Mouse (Mus musculus): ENCODE results near the gene Auts2. TPM values are rescaled to one million over a fixed set of nuclear protein-coding genes. Genes with fewer than 3 reads are reported as not detected.

Gene Auts2
- polyA plus RNA-seq, 1 experiment from 2014 or later: 27.3 TPM

- ATAC-seq (ENCODE audit: insufficient read depth): no peak; the same call in 1 of the 2 replicates
- H3K27ac ChIP-seq (ENCODE audit: low read depth): no peak overlapping the region
Measured at GRCm38 (mm10) chr5:131711474-131712129, 831.5 kb downstream of the Auts2 start.

GRCm38 (mm10) chr5:131710735-131711473 lies 832.2 kb downstream of the Auts2 start:
- TF ChIP-seq CTCF (IDR thresholded peaks at IDR 0.05; ENCODE audit: low read depth): no peak
- Histone ChIP-seq H3K4me3 (ENCODE audit: low read depth, low read length) (no peak overlapping the region), H3K36me3 (ENCODE audit: insufficient read depth) (no peaks in the 10 kb centered on the region), H3K9me3 (ENCODE audit: low read depth, low read length) (no peaks in the 10 kb centered on the region), H3K27me3 (ENCODE audit: insufficient read depth, low read length) (no peaks in the 10 kb centered on the region), H3K4me1 (ENCODE audit: insufficient read depth) (peaks cover 8% of the 10 kb centered on the region), H3K9ac (no peak overlapping the region), H3K4me2 (peak overlapping the region; percentile 7; the same call in 1 of the 2 replicates), H3K27ac (ENCODE audit: low read depth) (no peak overlapping the region; the same call in 1 of the 2 replicates)
- 22% methylated on average over 8 of the region's 8 CpGs for WGBS
- ATAC-seq (ENCODE audit: insufficient read depth) (peak; percentile 86), DNase-seq (peak; percentile 82)

More at GRCm38 (mm10) chr5:131711474-131712129, 831.5 kb downstream of the Auts2 start:
- DNase-seq: no peak
- no peaks in the 10 kb centered on the region for H3K9me3 ChIP-seq (ENCODE audit: low read depth, low read length)
- 28% methylated on average over 5 of the region's 5 CpGs for WGBS
- H3K27me3 ChIP-seq (ENCODE audit: insufficient read depth, low read length): no peaks in the 10 kb centered on the region
- peak; percentile 28 for TF ChIP-seq CTCF (IDR thresholded peaks at IDR 0.05; ENCODE audit: low read depth)
- peak overlapping the region; percentile 7; the same call in 1 of the 2 replicates for H3K4me2 ChIP-seq
- no peak overlapping the region for H3K9ac ChIP-seq
- H3K4me3 ChIP-seq (ENCODE audit: low read depth, low read length): no peak overlapping the region
- H3K36me3 ChIP-seq (ENCODE audit: insufficient read depth): no peaks in the 10 kb centered on the region
- peaks cover 8% of the 10 kb centered on the region for H3K4me1 ChIP-seq (ENCODE audit: insufficient read depth)

- H3K36me3 ChIP-seq (ENCODE audit: insufficient read depth): no peaks in the 10 kb centered on the region
- H3K9ac ChIP-seq: no peak overlapping the region
- DNase-seq (no peak), ATAC-seq (ENCODE audit: insufficient read depth) (no peak)
- no peak overlapping the region for H3K4me2 ChIP-seq
- H3K4me3 ChIP-seq (ENCODE audit: low read depth, low read length): no peak overlapping the region
- no peaks in the 10 kb centered on the region for H3K27me3 ChIP-seq (ENCODE audit: insufficient read depth, low read length)
- H3K4me1 ChIP-seq (ENCODE audit: insufficient read depth): peaks cover 8% of the 10 kb centered on the region
- H3K9me3 ChIP-seq (ENCODE audit: low read depth, low read length): no peaks in the 10 kb centered on the region
- 90% methylated on average over 7 of the region's 7 CpGs for WGBS
- H3K27ac ChIP-seq (ENCODE audit: low read depth): no peak overlapping the region
- TF ChIP-seq CTCF (IDR thresholded peaks at IDR 0.05; ENCODE audit: low read depth): no peak
Measured at GRCm38 (mm10) chr5:131707471-131707870, 835.7 kb downstream of the Auts2 start.

DNA sequence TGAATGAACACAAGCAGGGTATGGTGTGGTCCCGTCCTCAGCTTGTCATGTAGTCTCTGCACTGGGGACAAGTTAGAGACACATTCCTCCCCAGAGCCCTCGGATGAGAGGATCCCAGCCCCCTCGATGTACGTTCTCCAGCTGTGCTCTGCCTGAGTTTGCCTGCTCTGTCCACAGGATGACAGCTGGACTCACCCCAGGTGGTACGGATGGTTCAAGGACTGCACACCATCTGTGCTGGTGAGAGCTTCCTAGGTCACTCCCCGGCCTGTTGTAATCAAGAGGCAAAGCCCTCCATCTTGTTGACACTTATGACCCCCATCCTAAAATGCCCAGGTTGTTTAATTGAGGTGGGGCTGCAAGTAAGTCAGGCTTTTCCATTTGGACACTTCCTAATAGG lies 839.4 kb downstream of the Auts2 start:
- H3K4me3 ChIP-seq (ENCODE audit: low read depth, low read length): no peak overlapping the region
- WGBS: 53% methylated on average over 6 of the region's 6 CpGs
- no peak overlapping the region for H3K9ac ChIP-seq
- H3K27ac ChIP-seq (ENCODE audit: low read depth): no peak overlapping the region
- no peak for TF ChIP-seq CTCF (IDR thresholded peaks at IDR 0.05; ENCODE audit: low read depth)
- no peaks in the 10 kb centered on the region for H3K27me3 ChIP-seq (ENCODE audit: insufficient read depth, low read length)
- ATAC-seq (ENCODE audit: insufficient read depth) (no peak), DNase-seq (no peak)
- H3K4me2 ChIP-seq: no peak overlapping the region
- no peaks in the 10 kb centered on the region for H3K4me1 ChIP-seq (ENCODE audit: insufficient read depth)
- H3K9me3 ChIP-seq (ENCODE audit: low read depth, low read length): no peaks in the 10 kb centered on the region
- H3K36me3 ChIP-seq (ENCODE audit: insufficient read depth): no peaks in the 10 kb centered on the region

DNA sequence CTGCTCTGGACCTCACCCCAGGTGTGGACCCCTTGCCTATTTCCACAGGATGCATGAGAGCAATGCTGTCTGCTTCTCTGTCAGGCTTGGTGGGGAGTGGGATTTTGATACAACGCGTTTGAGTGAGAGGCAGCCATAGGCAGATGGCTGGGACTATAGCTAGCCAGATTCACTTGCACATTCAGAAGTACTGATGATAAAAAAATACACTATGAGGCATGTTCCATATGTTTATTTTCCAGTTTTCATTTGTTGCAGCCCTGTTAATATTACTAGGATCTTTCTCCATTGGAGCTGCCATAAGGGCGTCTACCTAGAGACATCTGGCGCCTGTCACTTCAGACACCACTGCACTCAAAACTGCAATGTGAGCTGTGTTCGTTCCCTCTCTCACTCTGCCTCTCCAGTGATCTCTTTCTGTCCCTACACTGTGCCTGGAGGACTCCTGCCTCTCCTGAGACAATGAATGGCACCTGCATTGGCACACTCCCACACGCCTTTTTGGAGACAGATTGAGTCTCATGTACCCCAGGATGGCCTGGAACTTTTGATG lies 840.2 kb downstream of the Auts2 start:
- TF ChIP-seq CTCF (IDR thresholded peaks at IDR 0.05; ENCODE audit: low read depth): no peak

DNA sequence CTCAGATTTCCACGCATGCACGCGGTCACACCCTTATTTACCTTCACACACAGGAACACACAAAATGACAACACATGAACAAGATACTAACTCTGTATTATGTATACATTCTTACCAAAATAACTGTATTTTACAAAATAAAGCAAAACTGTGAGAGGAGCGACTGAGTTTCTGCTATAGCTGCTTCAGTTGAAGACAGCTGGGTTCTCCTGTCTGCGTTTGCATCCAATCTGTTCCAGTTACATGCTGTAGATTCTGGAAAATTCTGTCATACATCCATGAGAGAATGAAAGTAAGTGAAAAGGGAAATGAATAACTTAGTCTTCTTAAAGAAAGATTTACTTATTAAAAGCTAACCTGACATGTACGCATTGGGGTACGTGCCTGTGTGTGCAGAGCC lies 844.2 kb downstream of the Auts2 start:
- no peak overlapping the region for H3K9ac ChIP-seq
- H3K9me3 ChIP-seq (ENCODE audit: low read depth, low read length): no peaks in the 10 kb centered on the region
- H3K27ac ChIP-seq (ENCODE audit: low read depth): no peak overlapping the region
- H3K4me2 ChIP-seq: no peak overlapping the region
- ATAC-seq (ENCODE audit: insufficient read depth) (no peak), DNase-seq (no peak)
- no peaks in the 10 kb centered on the region for H3K36me3 ChIP-seq (ENCODE audit: insufficient read depth)
- H3K4me1 ChIP-seq (ENCODE audit: insufficient read depth): no peaks in the 10 kb centered on the region
- WGBS: 93% methylated on average over 7 of the region's 7 CpGs
- no peaks in the 10 kb centered on the region for H3K27me3 ChIP-seq (ENCODE audit: insufficient read depth, low read length)
- no peak for TF ChIP-seq CTCF (IDR thresholded peaks at IDR 0.05; ENCODE audit: low read depth)
- H3K4me3 ChIP-seq (ENCODE audit: low read depth, low read length): no peak overlapping the region

More for the DNA sequence above, 840.2 kb downstream of the Auts2 start:
- Histone ChIP-seq H3K27me3 (ENCODE audit: insufficient read depth, low read length) (no peaks in the 10 kb centered on the region), H3K9me3 (ENCODE audit: low read depth, low read length) (no peaks in the 10 kb centered on the region), H3K27ac (ENCODE audit: low read depth) (no peak overlapping the region), H3K4me3 (ENCODE audit: low read depth, low read length) (no peak overlapping the region), H3K4me2 (no peak overlapping the region), H3K4me1 (ENCODE audit: insufficient read depth) (no peaks in the 10 kb centered on the region), H3K9ac (no peak overlapping the region), H3K36me3 (ENCODE audit: insufficient read depth) (no peaks in the 10 kb centered on the region)
- DNase-seq: no peak
- 82% methylated on average over 6 of the region's 6 CpGs for WGBS
- ATAC-seq (ENCODE audit: insufficient read depth): no peak

DNA sequence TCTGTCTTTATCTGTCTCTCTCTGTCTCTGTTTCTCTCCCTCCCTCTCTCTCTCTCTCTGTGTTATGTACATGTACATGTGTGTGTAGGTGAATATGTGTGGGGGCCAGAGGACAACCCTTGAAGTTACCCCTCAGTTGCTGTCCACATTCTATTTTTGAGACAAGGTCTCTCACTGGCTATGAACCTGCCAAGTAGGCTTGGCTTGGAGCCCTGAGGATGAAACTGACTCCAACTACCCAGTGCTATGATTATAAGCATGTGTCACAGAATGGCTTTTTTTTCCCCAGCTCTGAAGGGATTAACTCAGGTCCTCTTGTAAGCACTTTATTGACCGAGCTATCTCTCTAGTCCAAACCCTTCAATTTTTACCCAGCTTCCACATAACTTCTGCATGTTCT lies 852.4 kb downstream of the Auts2 start:
- no peak for TF ChIP-seq CTCF (IDR thresholded peaks at IDR 0.05; ENCODE audit: low read depth)
- DNase-seq (peak; percentile 20), ATAC-seq (ENCODE audit: insufficient read depth) (no peak)
- Histone ChIP-seq H3K27me3 (ENCODE audit: insufficient read depth, low read length) (no peaks in the 10 kb centered on the region), H3K27ac (ENCODE audit: low read depth) (no peak overlapping the region), H3K4me2 (no peak overlapping the region), H3K4me3 (ENCODE audit: low read depth, low read length) (no peak overlapping the region), H3K9ac (no peak overlapping the region), H3K9me3 (ENCODE audit: low read depth, low read length) (no peaks in the 10 kb centered on the region), H3K36me3 (ENCODE audit: insufficient read depth) (no peaks in the 10 kb centered on the region), H3K4me1 (ENCODE audit: insufficient read depth) (no peaks in the 10 kb centered on the region)
- 77% methylated on average over 1 of the region's 1 CpGs for WGBS
